Comparison of ENCODE assay signal across 9 mouse cellular contexts in the genomic region with DNA sequence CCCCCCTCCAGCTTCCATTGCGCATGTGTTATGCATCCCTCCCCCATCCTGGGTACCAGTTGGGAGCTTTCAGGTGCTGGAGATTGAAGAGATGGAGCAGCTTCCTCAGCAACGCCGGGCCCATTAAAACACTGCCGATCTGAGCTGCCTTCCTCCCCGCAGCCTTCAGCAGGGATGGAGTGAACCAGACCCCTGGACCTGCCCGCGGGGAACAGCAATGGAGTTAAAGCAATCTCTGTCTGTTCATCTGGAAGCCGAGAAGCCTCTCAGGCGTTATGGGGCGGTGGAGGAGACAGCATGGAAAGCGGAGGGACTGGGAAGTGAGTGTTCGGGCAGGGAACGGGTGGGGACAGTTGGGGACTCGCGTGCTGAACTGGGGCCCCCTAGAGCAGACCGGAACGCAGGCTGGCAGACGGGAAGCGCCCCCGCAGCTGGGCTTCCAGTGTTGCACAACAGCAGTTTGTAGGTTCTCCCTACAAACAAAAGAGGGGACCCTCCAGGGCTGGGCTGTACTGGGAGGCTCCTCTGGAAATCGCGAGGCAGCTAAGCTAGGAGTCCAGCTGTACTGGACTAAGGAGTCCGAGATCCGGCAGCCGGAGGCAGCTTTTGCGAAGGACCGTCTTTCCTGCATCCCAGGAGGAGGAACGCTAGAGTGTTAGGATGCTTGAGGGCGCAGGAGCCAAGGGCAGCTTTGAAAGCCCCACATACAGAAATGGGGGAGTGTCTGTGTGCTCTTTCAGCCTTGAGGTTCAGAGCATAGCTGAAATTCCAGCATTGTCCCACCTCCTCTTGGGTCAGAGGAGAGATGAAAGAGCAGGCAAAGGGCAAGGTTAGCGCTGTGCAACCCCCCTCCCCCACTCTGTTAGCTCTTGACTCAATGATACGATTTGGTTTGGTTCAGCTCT. TPM values are rescaled to one million over a fixed set of nuclear protein-coding genes. Genes with fewer than 3 reads are reported as not detected.
DNase-seq lines count a peak whose midpoint lies in the region; ATAC-seq and TF ChIP-seq lines count a peak whose summit lies in the region.
"Had no signal": no experiment of that assay in that cellular context is flagged by ENCODE, and none has a peak within 500 bp of the region (broad histone marks: within the 10 kb centered on the region; RNA-seq: fewer than 3 reads in every experiment).

Gene 2900011O08Rik (plus strand): TSS at position 31 of the 905 bp plus-strand sequence.
Gene Ifitm7 (minus strand): TSS at position 315 of the 905 bp plus-strand sequence.

- no peaks in the 10 kb centered on the region for H3K9me3 ChIP-seq in heart, embryonic 11.5 days (replicated peaks; ENCODE audit: control insufficient read depth, low read length)
- H3K9me3 ChIP-seq in liver, embryonic 15.5 days (replicated peaks), result no peaks in the 10 kb centered on the region
- H3K9me3 ChIP-seq: G1E had no signal

- 0 out of 2 replicates have a peak, but pooled peaks cover 2% of the 10 kb centered on the region for H3K4me1 ChIP-seq in heart, embryonic 11.5 days (ENCODE audit: control insufficient read depth, insufficient read depth, low read length)
- 0 out of 2 replicates have a peak, but pooled peaks cover 2% of the 10 kb centered on the region for H3K4me1 ChIP-seq in liver, embryonic 15.5 days (replicated peaks)

- H3K4me3 ChIP-seq in heart, embryonic 11.5 days (ENCODE audit: low read depth, low read length), result peak within 1 kb of the TSS; percentile 48
- H3K4me3 ChIP-seq in layer of hippocampus, adult 2 months, result peak within 1 kb of the TSS; percentile 80
- H3K4me3 ChIP-seq in liver, embryonic 15.5 days (replicated peaks), result peak within 1 kb of the TSS; percentile 38

- ATAC-seq in heart, embryonic 11.5 days (replicated peaks; ENCODE audit: insufficient number of reproducible peaks, low FRiP score, low TSS enrichment), result no peak; the same call in 1 of the 2 replicates
- ATAC-seq in liver, embryonic 15.5 days (ENCODE audit: insufficient read depth), result no peak

- H3K36me3 ChIP-seq in heart, embryonic 11.5 days (ENCODE audit: control insufficient read depth, insufficient read depth, low read length), result no peaks in the 10 kb centered on the region
- no peaks in the 10 kb centered on the region for H3K36me3 ChIP-seq in liver, embryonic 15.5 days (replicated peaks)
- H3K36me3 ChIP-seq: G1E had no signal

- peak within 1 kb of the TSS; percentile 52 for H3K9ac ChIP-seq in heart, embryonic 11.5 days (ENCODE audit: low read depth, low read length)
- no peak within 1 kb of the TSS for H3K9ac ChIP-seq in liver, embryonic 15.5 days

- H3K27ac ChIP-seq in heart, embryonic 11.5 days (ENCODE audit: low read depth, low read length), result no peak within 1 kb of the TSS
- peak within 1 kb of the TSS; percentile 98 for H3K27ac ChIP-seq in layer of hippocampus, adult 2 months
- no peak within 1 kb of the TSS for H3K27ac ChIP-seq in liver, embryonic 15.5 days (replicated peaks)

- peak within 1 kb of the TSS; percentile 81 for H3K4me2 ChIP-seq in heart, embryonic 11.5 days
- H3K4me2 ChIP-seq in liver, embryonic 15.5 days, result peak within 1 kb of the TSS; percentile 59

- no peak for TF ChIP-seq CTCF in layer of hippocampus, adult 2 months (conservative IDR thresholded peaks at IDR 0.05)

- H3K27me3 ChIP-seq in heart, embryonic 11.5 days (ENCODE audit: control insufficient read depth, insufficient read depth, low read length), result peaks cover 2% of the 10 kb centered on the region; the same call in 1 of the 2 replicates
- H3K27me3 ChIP-seq in liver, embryonic 15.5 days, result peaks cover 13% of the 10 kb centered on the region

- no peak for DNase-seq in heart, adult 8-10 months (ENCODE audit: low spot score)
- peak; percentile 77 for DNase-seq in cerebellum, postnatal 25 days
- peak; percentile 69 to 70 for DNase-seq in frontal cortex, postnatal 36 days (ENCODE audit: low spot score in 2 of 2)
- DNase-seq in layer of hippocampus, adult 2 months (ENCODE audit: low spot score in 2 of 2), result peak; percentile 64 to 73
- DNase-seq in right cerebral cortex, postnatal 25 days, result peak; percentile 67
- no peak for DNase-seq in ovary, postnatal 10 days (ENCODE audit: low spot score)

- WGBS in heart, embryonic 11.5 days (ENCODE audit: insufficient replicate concordance), result 2% methylated on average over 31 of the region's 31 CpGs
- 2% methylated on average over 31 of the region's 31 CpGs for WGBS in liver, embryonic 15.5 days (ENCODE audit: insufficient replicate concordance)

RNA-seq across cellular contexts. Expression of gene 2900011O08Rik, which starts in this region (rescaled TPM):
- polyA plus RNA-seq in heart, embryonic 11.5 days (2014; fragmentation: Nextera tagmentation; extraction: Ambion mirVana), result 0.92 and 1.3 TPM in 2 replicates
- under 1 TPM in 2 of 4 experiments, not detected in 2; 0.19 to 0.69 TPM for total RNA-seq in heart, adult 8-10 months (2022)
- total RNA-seq in layer of hippocampus, adult 2 months (2021), result 100 to 1,000 TPM; 248 to 261 TPM
- polyA plus RNA-seq in liver, embryonic 15.5 days (2015; fragmentation: Nextera tagmentation; extraction: Ambion mirVana), result 0.05 and 0.09 TPM in 2 replicates
- polyA plus RNA-seq: G1E had no signal

RNA-seq across cellular contexts. Expression of gene Ifitm7, which starts in this region (rescaled TPM):
- not detected in 2 replicates for polyA plus RNA-seq in heart, embryonic 11.5 days (2014; fragmentation: Nextera tagmentation; extraction: Ambion mirVana)
- not detected for total RNA-seq in heart, adult 8-10 months (2022)
- 1 to 10 TPM; 1.8 to 2.4 TPM for total RNA-seq in layer of hippocampus, adult 2 months (2021)
- not detected in 2 replicates for polyA plus RNA-seq in liver, embryonic 15.5 days (2015; fragmentation: Nextera tagmentation; extraction: Ambion mirVana)
- polyA plus RNA-seq: G1E had no signal

Comparison
In these comparisons a context has a peak if more than half of its experiments do, and no peak if none do; other contexts are left out.
1. RNA of gene 2900011O08Rik (total RNA-seq): 248 to 261 TPM in layer of hippocampus, adult 2 months; 0.19 to 0.69 TPM in heart, adult 8-10 months; every median in the first group is over 100 times any median in the second.
2. DNase-seq: peak in cerebellum, postnatal 25 days (2 of 2), frontal cortex, postnatal 36 days (2 of 2), layer of hippocampus, adult 2 months (2 of 2) and right cerebral cortex, postnatal 25 days (single experiment); none in heart, adult 8-10 months (single experiment) and ovary, postnatal 10 days (single experiment).
3. Peak in every context shown above with its lines, with median percentiles within 50 percentile points of each other: H3K4me3 ChIP-seq.